Mouse (Mus musculus): ENCODE results near the gene Capns1.
"Not testable (repeated sequence)": the region's sequence is repeated elsewhere in the genome, so short reads cannot be mapped to it uniquely, and the experiment has no call there.

GRCm38 (mm10) chr7:30183189-30183588 is 15.4 kb downstream of the Capns1 start:
- TF ChIP-seq CTCF (IDR thresholded peaks at IDR 0.05; ENCODE audit: borderline replicate concordance, extremely low read depth, insufficient read depth, insufficient read length); POLR2A (IDR thresholded peaks at IDR 0.05; ENCODE audit: borderline replicate concordance, extremely low read depth, insufficient read depth, insufficient read length, poor library complexity, severe bottlenecking): not testable (repeated sequence)

Measured in brain, embryonic 14.5 days (tissue).